Mouse (Mus musculus): Measurements from ENCODE around the gene Mrgprx2. TPM values are rescaled to one million over a fixed set of nuclear protein-coding genes. Genes with fewer than 3 reads are reported as not detected.
"Not testable (repeated sequence)": the region's sequence is repeated elsewhere in the genome, so short reads cannot be mapped to it uniquely, and the experiment has no call there.

Gene Mrgprx2
- polyA plus RNA-seq (2014; fragmentation: Nextera tagmentation; extraction: Ambion mirVana), result not detected in 2 replicates

- ATAC-seq (replicated peaks; ENCODE audit: low FRiP score) (no peak), DNase-seq (ENCODE audit: low spot score) (no peak)
- no peaks in the 10 kb centered on the region for H3K36me3 ChIP-seq (ENCODE audit: control insufficient read depth, insufficient read depth, low read length)
- no peak within 1 kb of the TSS for H3K4me2 ChIP-seq (ENCODE audit: low read depth, low read length, severe bottlenecking)
- H3K4me1 ChIP-seq (replicated peaks; ENCODE audit: control insufficient read depth, insufficient read depth, low read length), result no peaks in the 10 kb centered on the region
- no peak within 1 kb of the TSS for H3K27ac ChIP-seq (ENCODE audit: low read depth, low read length)
- no peak within 1 kb of the TSS for H3K4me3 ChIP-seq (ENCODE audit: low read depth, low read length)
- H3K9me3 ChIP-seq (ENCODE audit: control insufficient read depth, low read length), result peaks cover 10% of the 10 kb centered on the region
- no peak within 1 kb of the TSS for H3K9ac ChIP-seq (ENCODE audit: low read length)
- no peaks in the 10 kb centered on the region for H3K27me3 ChIP-seq (ENCODE audit: control insufficient read depth, insufficient read depth, low read length)
Observed at GRCm38 (mm10) chr7:48499221-48499620, at the start of gene Mrgprx2. Gene Mrgprx2, minus strand, starts transcription at chr7:48499321.

GRCm38 (mm10) chr7:48456242-48456641 is 42.9 kb downstream of the Mrgprx2 start, which contains the start of gene Mrgprb1:
Gene Mrgprb1, minus strand, starts transcription at chr7:48456342.
- Histone ChIP-seq H3K4me2 (ENCODE audit: low read depth, low read length, severe bottlenecking) (no peak within 1 kb of the TSS), H3K27me3 (ENCODE audit: control insufficient read depth, insufficient read depth, low read length) (no peaks in the 10 kb centered on the region), H3K36me3 (ENCODE audit: control insufficient read depth, insufficient read depth, low read length) (no peaks in the 10 kb centered on the region), H3K27ac (ENCODE audit: low read depth, low read length) (no peak within 1 kb of the TSS), H3K4me3 (ENCODE audit: low read depth, low read length) (no peak within 1 kb of the TSS), H3K9ac (ENCODE audit: low read length) (no peak within 1 kb of the TSS), H3K9me3 (ENCODE audit: control insufficient read depth, low read length) (peaks cover 3% of the 10 kb centered on the region; the same call in 1 of the 2 replicates), H3K4me1 (replicated peaks; ENCODE audit: control insufficient read depth, insufficient read depth, low read length) (no peaks in the 10 kb centered on the region)
- no peak for DNase-seq (ENCODE audit: low spot score)
- 77% methylated on average over 3 of the region's 3 CpGs for WGBS
- ATAC-seq (replicated peaks; ENCODE audit: low FRiP score), result no peak

- Histone ChIP-seq H3K4me2 (ENCODE audit: low read depth, low read length, severe bottlenecking) (no peak overlapping the region), H3K9ac (ENCODE audit: low read length) (no peak overlapping the region), H3K27me3 (ENCODE audit: control insufficient read depth, insufficient read depth, low read length) (no peaks in the 10 kb centered on the region), H3K4me3 (ENCODE audit: low read depth, low read length) (no peak overlapping the region), H3K4me1 (replicated peaks; ENCODE audit: control insufficient read depth, insufficient read depth, low read length) (no peaks in the 10 kb centered on the region), H3K36me3 (ENCODE audit: control insufficient read depth, insufficient read depth, low read length) (no peaks in the 10 kb centered on the region), H3K9me3 (ENCODE audit: control insufficient read depth, low read length) (no peaks in the 10 kb centered on the region; the same call in 1 of the 2 replicates), H3K27ac (ENCODE audit: low read depth, low read length) (no peak overlapping the region)
- no peak for ATAC-seq (replicated peaks; ENCODE audit: low FRiP score)
- no peak for DNase-seq (ENCODE audit: low spot score)
- 55% methylated on average over 3 of the region's 3 CpGs for WGBS
Observed at GRCm38 (mm10) chr7:48436581-48436980, 62.5 kb downstream of the Mrgprx2 start.

GRCm38 (mm10) chr7:48435936-48436335 is 63.2 kb downstream of the Mrgprx2 start:
- not testable (repeated sequence) for H3K9ac ChIP-seq (ENCODE audit: low read length); H3K36me3 ChIP-seq (ENCODE audit: control insufficient read depth, insufficient read depth, low read length); DNase-seq (ENCODE audit: low spot score); H3K4me2 ChIP-seq (ENCODE audit: low read depth, low read length, severe bottlenecking); H3K27me3 ChIP-seq (ENCODE audit: control insufficient read depth, insufficient read depth, low read length); ATAC-seq (replicated peaks; ENCODE audit: low FRiP score); H3K4me3 ChIP-seq (ENCODE audit: low read depth, low read length); H3K9me3 ChIP-seq (ENCODE audit: control insufficient read depth, low read length); H3K4me1 ChIP-seq (replicated peaks; ENCODE audit: control insufficient read depth, insufficient read depth, low read length); H3K27ac ChIP-seq (ENCODE audit: low read depth, low read length)
- WGBS, result 79% methylated on average over 3 of the region's 3 CpGs

Other genes with a start within 250 kb of the Mrgprx2 start
- not detected in 2 replicates for gene Mrgprb8, start 110.8 kb downstream of the Mrgprx2 start, polyA plus RNA-seq (2014; fragmentation: Nextera tagmentation; extraction: Ambion mirVana)
- gene Mrgprb1, start 43.0 kb downstream of the Mrgprx2 start, polyA plus RNA-seq (2014; fragmentation: Nextera tagmentation; extraction: Ambion mirVana), result not detected in 2 replicates
- gene Mrgprb2, start 58.8 kb upstream of the Mrgprx2 start, polyA plus RNA-seq (2014; fragmentation: Nextera tagmentation; extraction: Ambion mirVana), result not detected in 2 replicates
- not detected in 2 replicates for gene Mrgprb3, start 144.5 kb upstream of the Mrgprx2 start, polyA plus RNA-seq (2014; fragmentation: Nextera tagmentation; extraction: Ambion mirVana)